Mouse (Mus musculus) spleen, adult 2 months (tissue): ENCODE results near the gene Tnik.

Experiments
- CTCF ChIP-seq: fragments of 200-500 bp; IDR thresholded peaks from 2 replicates; pipeline ENCODE4 v1.5.1; 2011; ENCODE audit warnings: mild to moderate bottlenecking, inconsistent platforms; ENCODE audit not compliant: insufficient read depth, insufficient read length, insufficient replicate concordance; ENCODE audit errors: extremely low read depth
- POLR2A ChIP-seq: fragments of 200-500 bp; IDR thresholded peaks from 2 replicates; pipeline ENCODE4 v1.6.1; 2011; ENCODE audit warnings: low read depth, low read length, inconsistent platforms

DNA sequence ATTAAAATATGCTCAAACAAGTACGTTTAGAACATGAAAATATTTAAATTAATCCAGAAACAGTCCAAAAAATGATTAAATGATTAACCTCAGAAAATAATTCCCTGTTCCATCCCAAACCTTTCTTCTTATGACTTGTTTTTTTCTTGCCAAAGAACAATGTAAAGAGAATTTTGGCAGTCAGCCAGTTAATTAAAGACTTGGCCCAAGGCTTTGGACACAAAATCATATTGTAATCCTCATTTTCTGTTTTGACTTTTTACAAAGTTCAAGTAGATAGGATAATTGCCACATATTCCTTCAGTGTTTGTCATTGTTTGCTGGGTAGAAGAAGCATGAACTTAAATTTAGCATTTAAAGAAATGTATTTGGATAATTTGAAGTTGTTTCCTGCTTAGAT, 353.4 kb downstream of the Tnik start:
- no peak for TF ChIP-seq CTCF
- TF ChIP-seq POLR2A, result no peak
